Mouse (Mus musculus): ENCODE measurements around the gene Arpc5.
A peak's percentile ranks its signal among the peaks of the same experiment; 100 is the strongest.

The Arpc5 gene

DNA sequence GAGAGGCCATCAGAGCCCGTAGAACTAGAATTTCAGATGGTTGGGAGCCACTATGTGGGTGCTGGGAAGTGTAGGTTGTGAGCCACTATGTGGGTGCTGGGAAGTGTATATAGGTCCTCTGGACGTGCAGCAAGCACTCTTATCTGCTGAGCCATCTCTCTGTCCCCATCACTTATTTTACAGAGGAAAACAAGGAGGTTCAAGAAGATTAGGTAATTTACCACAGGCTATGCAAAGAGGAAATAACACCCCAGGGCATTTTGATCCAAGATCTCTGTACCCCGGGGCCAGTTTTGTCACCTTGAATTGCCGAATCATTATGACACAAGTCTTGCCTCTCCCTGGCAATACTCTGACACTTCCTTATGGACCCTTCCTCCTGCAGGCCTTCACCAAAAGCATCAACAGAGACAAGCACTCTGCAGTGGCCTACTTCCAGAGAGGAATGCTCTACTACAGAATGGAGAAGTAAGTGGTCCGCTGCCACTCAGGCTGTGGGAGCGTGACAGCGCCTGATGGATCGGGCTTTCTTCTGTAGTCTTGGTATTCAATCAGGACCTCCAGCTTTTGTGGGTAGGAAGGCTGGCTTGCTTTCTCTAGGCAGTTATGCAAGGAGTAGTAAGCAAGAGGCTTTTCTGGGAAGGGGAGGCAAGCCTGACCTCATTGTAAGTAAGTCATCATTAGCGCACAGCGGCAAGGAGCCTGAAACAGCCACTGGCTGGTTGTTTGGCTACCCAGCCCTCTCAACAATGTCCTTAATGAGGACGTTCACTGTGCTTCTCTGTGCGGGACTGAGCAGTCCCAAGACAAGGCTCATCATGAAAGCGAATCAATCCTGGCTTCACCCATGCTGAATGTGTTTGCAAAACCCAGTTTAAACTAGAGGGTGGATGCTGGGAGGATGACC lies 44.4 kb downstream of the Arpc5 start:
- peak; percentile 28 for DNase-seq (ENCODE audit: inconsistent ontology term)

DNA sequence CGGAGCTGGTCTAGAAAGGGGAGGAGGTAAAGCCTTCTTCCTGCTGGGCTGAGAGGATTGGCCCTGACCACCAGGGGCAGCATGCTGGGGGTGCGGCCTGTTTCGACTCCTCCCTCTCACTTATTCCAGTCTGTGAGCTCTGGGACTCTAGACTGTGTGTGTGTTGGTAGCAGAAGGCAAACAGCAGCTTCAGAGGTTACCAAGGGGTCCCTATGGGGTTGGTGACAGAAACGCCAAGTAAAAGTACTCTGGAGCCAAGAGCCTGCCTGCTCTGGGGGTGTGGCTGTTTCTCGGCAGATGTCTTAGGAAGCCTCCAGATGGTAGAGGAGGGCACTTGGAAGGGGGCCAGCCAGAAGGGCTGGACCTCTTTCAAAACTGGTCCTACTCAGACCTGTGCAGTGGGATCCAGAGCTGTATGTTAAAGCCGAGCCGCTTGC lies 48.9 kb downstream of the Arpc5 start:
- DNase-seq (ENCODE audit: inconsistent ontology term) = peak; percentile 24

DNA sequence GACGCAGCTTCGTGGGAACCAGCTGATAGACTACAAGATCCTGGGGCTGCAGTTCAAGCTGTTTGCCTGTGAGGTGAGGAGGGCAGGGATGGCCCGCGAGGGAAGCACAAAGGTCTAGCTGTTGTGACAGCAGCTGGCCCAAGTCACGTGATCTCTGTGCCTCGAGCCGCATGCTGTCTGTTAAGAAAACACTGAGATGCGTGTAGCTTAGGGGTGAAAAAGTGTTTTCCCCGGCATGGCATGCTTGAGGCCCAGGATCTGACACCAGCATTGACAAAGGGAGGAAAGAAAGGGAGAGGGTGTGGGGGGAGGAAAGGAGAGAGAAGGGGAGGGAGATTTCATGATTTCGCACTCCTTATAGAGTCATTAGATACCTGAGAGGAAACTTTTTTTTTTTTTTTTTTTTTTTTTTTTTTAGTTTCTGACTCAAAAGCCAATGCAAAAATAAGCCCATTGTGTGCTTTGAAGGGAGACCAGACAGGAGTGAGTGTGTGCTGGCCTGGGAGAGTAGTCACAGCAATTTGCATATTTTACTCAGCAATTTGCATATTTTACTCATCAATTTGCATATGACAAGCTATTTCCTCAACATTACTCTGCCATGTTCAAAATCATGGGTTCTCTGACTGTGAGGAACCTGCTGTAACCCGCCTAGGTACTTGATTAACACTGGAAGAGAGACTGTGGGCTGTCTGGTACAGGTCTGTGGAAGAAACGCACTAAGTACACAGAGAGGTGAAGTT lies 50.9 kb downstream of the Arpc5 start:
- DNase-seq (ENCODE audit: inconsistent ontology term) = peak; percentile 11

DNA sequence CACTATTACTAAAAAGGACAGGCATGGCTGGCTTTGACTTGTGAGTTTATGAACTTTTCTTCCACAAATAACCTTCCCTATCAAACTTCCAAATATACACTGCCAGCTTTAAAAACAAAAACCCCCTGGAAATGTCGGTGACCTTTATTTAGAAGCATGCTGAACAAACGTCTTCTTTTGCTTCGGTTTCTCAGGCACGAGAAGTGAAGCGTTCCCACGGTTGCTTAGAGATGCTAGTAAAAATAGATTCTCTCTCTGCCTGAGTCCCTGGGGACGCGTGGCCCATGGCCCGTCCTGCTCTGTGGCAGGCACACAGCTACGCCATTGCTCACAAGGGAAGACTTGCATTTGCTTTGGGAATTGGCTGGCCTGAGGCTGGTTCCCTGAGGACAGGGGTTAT lies 51.5 kb downstream of the Arpc5 start:
- peak; percentile 31 for DNase-seq (ENCODE audit: inconsistent ontology term)

GRCm38 (mm10) chr1:152819558-152819957 lies 53.2 kb downstream of the Arpc5 start:
- no peak for DNase-seq (ENCODE audit: inconsistent ontology term)

GRCm38 (mm10) chr1:152820911-152821695 lies 54.8 kb downstream of the Arpc5 start:
- DNase-seq (ENCODE audit: inconsistent ontology term) = peak; percentile 84

DNA sequence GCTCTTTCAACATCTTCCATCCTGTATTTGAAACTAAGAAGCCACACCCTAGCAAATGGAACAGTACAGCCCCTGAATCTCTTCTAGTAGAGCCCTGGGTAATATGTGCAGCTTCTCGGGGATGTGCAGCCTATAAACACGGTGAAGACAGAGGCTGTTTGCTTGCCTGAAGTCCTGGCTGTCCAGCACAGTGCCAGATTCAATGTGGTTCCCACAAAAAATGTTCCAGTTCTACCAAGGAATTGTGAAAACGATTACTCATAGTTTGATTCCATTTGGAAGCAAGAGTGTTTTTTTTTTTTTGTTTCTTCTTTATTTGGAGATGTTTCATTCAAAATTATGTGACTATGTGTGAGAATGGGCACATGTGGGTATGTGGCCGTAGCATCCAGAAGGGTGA lies 55.4 kb downstream of the Arpc5 start:
- no peak for DNase-seq (ENCODE audit: inconsistent ontology term)

GRCm38 (mm10) chr1:152824206-152824605 lies 57.9 kb downstream of the Arpc5 start:
- DNase-seq (ENCODE audit: inconsistent ontology term) = no peak

Data from Muller cell, postnatal 12 days (primary cell).